Mouse (Mus musculus): ENCODE results near the gene Gps2.
"Not testable (repeated sequence)": the region's sequence is repeated elsewhere in the genome, so short reads cannot be mapped to it uniquely, and the experiment has no call there.

The Gps2 gene

GRCm38 (mm10) chr11:69917379-69917948 is 3.8 kb downstream of the Gps2 start:
- peak; percentile 46 for DNase-seq

DNA sequence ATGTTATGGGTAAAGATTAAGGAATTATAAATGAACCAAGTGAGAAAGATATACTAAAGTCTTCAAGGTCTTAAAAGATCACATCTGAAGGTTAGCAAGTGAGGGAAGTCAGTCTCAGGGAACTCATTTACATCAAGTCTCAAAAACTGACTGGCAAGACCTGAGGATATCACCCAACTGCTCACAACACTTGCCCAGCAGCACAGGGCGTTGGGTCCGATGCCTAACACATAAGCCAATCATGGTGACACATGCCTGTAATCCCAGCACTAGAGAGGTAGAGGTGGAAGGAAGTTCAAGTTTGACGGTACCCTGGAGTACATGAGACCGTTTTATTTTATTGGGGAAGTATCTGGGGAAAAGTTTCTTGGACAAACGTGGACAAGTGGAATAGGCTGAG is 4.4 kb downstream of the Gps2 start:
- no peak for DNase-seq

DNA sequence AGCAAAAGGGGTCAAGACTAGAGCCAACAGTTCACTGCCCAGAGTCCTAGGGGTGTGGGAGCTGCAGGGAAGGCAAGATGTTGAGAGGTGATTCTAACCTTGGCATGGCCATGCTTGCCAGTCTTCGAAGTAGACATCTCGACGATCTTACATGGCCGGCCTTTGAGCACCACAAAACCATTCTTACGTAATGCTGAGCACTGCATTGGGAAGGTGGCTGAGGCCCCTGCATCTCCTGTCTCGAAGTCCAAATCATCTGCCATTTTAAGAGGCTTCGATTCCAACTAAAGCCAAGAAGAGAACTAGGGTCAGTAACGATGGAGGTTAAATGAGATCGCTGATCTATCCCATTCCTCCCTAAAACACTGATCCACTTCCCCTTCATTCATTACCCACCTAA is 5.4 kb downstream of the Gps2 start:
- DNase-seq = peak; percentile 40

DNA sequence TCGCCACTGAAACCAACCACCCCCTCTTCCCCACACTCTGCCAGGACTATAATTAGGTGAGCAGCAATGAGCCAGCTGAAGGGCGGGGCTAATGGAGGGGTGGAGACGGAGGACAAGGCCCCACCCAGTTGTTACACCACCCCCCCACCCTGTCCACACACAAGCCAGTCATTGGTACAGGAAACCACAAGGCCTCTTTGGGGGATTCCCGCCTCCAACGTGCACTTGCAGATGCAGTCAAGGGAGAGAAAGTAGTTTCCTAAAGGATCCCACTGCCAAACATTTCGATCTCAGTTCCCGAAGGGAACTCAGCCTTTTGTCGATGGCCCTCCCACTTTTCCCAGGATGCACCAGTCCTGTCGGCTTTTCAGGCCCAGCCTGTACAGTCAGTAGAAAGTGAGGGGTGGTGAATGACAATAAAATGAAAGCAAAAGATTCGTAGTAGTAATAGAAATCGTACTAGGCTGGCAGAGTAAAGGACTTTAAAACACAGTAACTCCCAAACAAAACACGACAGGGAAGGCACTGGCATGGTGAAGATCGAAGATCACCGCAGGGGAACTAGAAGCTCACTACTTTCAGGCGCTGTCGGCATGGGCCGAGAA is 6.1 kb downstream of the Gps2 start:
- DNase-seq = peak; percentile 75

GRCm38 (mm10) chr11:69920266-69921031 is 6.8 kb downstream of the Gps2 start:
- peak; percentile 80 for DNase-seq

GRCm38 (mm10) chr11:69921114-69922011 is 7.7 kb downstream of the Gps2 start, which contains the start of gene Eif5a:
Eif5a (minus strand) TSS chr11:69921958.
- peak; percentile 100 for DNase-seq

DNA sequence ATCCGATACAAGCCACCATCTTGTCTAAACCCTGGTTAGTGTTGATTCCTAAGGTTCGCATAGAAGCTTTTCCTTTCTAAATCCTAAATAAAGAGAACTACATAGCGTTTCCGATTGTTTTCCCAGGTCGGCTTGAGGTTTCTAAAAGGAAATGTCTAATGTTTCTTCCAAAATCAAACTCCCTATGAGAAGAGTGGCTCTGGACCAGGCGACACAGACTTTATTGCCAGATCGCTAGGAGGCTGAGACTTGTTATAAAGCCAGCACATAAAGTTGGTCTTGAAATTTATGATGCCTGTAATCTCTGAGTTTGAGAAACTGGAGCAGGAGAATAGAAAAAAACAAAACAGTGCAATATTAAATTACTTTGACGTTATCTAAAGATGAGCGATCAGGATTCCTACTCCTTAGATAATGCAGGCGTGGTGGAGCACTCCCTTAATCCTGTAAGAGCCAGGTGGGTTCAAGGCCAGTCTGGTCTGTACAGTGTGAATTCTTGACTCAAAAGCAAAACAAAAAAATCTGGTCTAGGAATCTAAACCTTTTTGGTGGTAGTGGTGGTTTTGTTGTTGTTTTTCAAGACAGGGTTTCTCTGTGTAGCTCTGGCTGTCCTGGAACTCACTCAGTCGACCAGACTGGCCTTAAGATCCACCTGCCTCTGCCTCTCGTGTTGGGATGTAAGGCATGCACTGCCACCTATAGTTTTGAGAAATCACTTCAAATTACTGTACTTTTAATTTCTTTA is 8.5 kb downstream of the Gps2 start:
- no peak for DNase-seq

DNA sequence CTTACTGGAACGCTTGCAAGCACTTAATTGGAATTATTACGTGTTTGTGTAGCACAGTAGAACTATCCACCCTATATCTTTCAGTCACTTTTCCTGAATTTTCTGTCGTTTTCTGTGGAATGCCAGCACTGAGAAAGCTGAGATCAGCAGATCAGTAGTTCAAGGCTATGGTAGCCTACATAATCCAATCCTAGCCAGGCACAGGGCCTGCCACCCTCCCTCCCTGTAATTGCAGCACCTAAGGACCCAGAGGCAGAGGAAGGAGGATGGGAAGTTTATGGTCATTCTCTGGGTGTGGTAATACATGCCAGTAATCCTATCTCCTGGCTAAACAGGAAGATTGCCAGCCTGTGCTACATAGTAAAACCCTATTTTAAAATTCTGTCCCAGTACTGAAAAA is 9.1 kb downstream of the Gps2 start:
- peak; percentile 40 for DNase-seq

DNA sequence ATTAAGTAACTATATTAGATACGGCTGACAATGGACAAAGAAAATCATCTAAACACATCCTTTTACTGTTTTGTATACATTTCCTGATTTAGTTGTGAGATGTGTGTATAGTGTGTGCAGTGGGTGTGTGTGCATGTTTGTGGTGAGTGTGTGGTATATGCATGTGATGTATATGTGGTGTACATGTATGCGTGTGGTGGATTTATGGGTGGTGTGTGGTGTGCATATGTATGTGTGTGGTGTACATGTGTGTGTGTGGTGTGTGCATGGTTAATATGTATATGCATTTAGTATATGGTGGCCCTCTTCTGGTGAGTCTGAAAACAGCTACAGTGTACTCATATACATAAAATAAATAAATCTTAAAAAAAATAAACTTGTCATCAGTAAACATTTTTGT is 13.8 kb downstream of the Gps2 start:
- peak; percentile 2 for DNase-seq

DNA sequence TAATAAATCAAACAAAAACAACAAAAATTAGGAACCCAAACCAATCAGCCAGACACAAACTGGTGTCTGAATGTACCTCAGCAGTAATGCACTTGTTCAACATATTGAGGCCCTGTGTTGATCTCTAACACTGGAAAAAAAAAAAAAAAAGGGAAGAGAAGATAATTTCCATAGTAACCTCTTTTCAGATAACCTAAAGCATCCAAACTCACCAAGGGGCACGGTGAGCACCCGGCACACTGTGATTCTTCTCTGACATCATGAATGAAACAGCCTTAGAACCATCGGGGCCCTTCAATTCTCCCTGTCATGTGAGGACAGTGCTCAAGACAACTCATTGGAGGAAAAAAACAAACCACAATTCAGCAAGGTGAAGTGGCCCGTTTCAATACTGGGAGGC is 16.0 kb downstream of the Gps2 start:
- no peak for DNase-seq

GRCm38 (mm10) chr11:69930176-69930575 is 16.5 kb downstream of the Gps2 start:
- DNase-seq = not testable (repeated sequence)

GRCm38 (mm10) chr11:69930967-69931537 is 17.4 kb downstream of the Gps2 start:
- no peak for DNase-seq

- DNase-seq = no peak
These were observed 18.1 kb downstream of the Gps2 start for GRCm38 (mm10) chr11:69931769-69932168.

DNA sequence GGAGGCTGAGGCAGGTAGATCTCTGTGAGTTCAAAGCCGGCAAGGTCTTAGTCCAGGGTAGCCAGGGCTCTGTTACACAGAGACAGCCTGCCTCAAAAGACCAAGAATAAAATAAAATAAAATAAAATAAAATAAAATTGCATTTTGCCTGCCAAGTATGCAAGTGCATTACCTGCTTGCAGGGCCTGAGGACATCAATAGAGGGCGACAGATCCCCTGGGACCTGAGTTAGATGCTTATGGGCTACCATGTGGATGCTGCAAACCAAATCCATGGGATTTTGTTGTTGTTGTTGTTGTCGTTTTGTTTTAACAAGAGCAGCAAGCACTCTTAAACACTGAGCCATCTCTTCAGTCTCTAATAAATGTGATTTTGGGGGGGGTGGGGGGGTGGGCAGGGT is 18.6 kb downstream of the Gps2 start:
- DNase-seq = no peak

GRCm38 (mm10) chr11:69933066-69933465 is 19.4 kb downstream of the Gps2 start:
- DNase-seq = no peak

- DNase-seq = peak; percentile 82
These were observed 20.5 kb downstream of the Gps2 start for GRCm38 (mm10) chr11:69934169-69934568.

DNA sequence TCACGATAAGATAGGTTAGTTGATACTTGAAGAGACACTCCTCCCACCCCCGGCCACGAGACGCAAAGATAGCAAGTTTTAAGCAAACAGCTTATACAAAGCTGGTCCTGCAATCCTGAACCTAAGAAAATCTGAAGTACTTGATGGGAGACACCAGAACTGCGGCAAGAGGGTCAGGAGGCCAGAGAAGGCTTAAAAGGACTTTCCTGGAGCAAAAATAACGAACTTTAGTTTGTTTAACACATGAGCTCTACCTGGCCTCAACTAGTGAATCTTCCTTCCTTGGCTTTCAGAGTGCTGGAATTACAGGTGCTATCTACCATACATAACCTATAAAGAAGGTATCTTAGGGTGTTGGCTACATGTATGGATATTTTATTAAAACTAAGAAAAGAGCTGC is 21.0 kb downstream of the Gps2 start:
- DNase-seq = no peak

DNA sequence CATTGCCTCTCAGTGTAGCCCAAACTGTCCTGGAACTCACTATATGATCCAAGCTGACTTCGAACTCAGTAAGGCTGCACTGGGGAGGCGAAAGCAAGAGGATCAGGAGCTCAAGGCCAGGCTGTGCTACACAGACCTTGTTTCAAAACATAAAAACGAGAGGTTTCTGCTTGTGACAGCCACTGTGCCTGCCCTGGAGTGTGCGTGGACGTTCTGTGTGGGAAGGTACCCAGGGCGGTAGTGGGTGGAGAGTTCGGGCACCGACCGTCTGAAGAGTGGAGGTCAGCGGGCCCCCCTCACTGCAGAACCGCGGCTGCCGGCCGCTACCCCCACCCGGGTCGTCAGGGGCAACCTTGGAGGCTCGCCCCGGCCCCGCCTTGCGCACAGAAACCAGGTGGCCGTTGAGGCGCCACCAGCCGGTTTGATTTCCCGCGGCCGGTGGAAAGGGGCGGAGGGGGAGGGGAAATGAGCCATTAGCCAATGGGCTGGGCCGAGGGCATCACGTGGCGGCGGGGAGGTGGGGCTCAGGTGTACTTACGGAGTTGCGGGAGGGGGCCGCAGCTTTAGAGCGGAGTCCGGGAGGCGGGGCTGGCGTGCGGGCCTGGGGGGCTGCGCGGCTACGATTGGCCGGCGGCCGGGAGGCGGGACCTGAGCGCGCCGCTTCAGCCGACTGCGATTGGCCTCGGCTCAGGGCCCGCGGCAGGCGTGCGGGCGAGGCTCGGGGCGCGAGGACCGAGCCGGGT is 21.6 kb downstream of the Gps2 start, which contains the start of gene Ybx2:
Ybx2 (plus strand) TSS at position 660 of the 743 bp plus-strand sequence.
- DNase-seq = peak; percentile 95

DNA sequence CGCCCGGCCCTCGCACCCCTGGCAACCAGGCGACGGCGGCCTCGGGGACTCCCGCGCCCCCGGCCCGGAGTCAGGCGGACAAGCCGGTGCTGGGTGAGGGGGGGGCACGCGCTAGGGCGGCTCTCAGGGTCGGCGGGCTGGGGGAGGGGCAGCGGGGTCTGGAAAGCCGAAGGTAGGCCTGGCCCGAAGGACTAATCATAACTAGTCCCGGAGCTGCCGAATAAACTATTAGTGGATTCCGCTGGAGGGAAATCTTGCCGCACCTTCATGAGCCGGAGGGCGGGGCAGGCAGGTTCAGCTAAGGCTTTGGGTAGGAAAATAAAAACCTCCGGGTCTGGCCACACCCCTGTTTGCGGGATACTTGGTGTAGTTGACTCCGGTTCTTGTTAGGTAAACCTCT is 22.5 kb downstream of the Gps2 start:
- peak; percentile 46 for DNase-seq

- peak; percentile 46 for DNase-seq
These were observed 23.1 kb downstream of the Gps2 start for GRCm38 (mm10) chr11:69936714-69937347.

DNA sequence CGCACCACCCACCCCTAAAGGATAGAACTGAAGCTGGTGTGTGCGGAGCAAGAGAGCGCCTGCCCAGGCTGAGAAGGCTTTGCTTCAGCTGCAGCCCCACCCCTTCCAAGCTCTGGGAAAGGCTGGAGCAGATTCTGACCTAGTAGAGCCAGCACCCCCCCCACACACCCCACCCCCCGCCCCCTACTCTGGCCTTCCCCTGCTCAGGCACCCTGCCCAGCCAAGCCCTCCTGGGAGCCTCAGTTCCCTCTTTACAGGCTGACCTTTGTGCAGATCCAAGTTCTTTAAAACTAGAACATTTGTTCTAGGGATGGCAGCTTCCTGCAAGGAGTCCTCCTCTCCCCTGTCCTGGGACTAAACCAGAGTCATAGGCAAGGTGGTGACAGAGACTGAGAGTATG is 23.7 kb downstream of the Gps2 start:
- DNase-seq = no peak
